Mouse (Mus musculus): ENCODE data around the gene Irgm1.

DNA sequence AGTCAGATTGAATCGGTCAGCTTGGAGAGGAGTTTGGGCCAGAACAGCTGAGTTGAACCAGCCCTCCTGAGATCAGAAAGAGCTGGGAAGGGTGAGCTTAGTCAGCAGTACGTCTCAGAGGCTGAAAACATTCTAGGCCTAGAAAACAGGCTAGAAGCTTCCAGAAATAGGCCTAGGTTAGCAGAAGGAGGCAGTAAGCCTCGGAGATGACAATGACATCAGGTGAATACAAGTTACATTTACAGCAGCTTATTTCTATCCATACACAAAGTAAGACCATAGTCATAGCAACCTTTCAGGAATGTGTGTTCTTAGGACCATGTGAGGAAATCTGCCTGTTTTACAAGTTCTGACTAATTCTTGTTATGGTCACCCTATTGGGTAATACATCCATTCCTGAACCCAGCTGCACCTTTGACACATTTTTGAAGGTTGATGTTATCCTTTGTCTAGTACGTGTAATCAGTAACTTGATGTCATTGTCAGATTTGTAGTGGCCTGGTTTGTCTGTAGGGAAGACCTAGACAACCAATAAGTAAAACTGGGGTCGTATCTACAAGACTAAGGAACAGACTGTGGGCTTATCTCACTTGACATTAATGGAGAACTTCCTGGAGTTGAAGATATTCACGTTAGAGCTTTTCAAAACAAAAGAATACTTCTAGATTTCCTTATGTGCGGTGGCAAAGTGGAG lies 51.7 kb downstream of the Irgm1 start:
- no peak for TF ChIP-seq ZNF384 (IDR thresholded peaks at IDR 0.05; ENCODE audit: low read depth, low read length)
- TF ChIP-seq ZC3H11A (IDR thresholded peaks at IDR 0.05; ENCODE audit: borderline replicate concordance, low read depth, low read length): no peak
- TF ChIP-seq HCFC1 (IDR thresholded peaks at IDR 0.05; ENCODE audit: borderline replicate concordance, insufficient read depth, low read length): no peak
- no peak for TF ChIP-seq CHD2 (IDR thresholded peaks at IDR 0.05; ENCODE audit: low read depth, low read length)
- TF ChIP-seq MAFK (IDR thresholded peaks at IDR 0.05; ENCODE audit: insufficient read depth, low read depth, low read length): no peak
